Mouse (Mus musculus) forebrain, embryonic 16.5 days (tissue): ENCODE data around the gene N4bp1. TPM values are rescaled to one million over a fixed set of nuclear protein-coding genes. Genes with fewer than 3 reads are reported as not detected.

Experiments
- ATAC-seq: fragments of 200-750 bp; cut with Nextera tagmentation; 2 replicates; pipeline ENCODE4 v1.8.0; 2017; ENCODE audit warnings: mild to moderate bottlenecking, moderate library complexity
- H3K27ac ChIP-seq: fragments of 300-500 bp; sonication (generic); 2 replicates; pipeline ENCODE4 v1.5.1; 2014; ENCODE audit warnings: low read length, control low read depth
- H3K27me3 ChIP-seq: fragments of 300-500 bp; sonication (generic); replicated peaks from 2 replicates; pipeline ENCODE4 v1.6.1; 2014; ENCODE audit warnings: low read length; ENCODE audit not compliant: control insufficient read depth, insufficient read depth
- H3K36me3 ChIP-seq: fragments of 300-500 bp; sonication (generic); 2 replicates; pipeline ENCODE4 v1.6.1; 2014; ENCODE audit not compliant: control insufficient read depth, insufficient read depth
- H3K4me1 ChIP-seq: fragments of 300-500 bp; sonication (generic); replicated peaks from 2 replicates; pipeline ENCODE4 v1.6.1; 2014; ENCODE audit warnings: low read length; ENCODE audit not compliant: control insufficient read depth, insufficient read depth
- H3K4me2 ChIP-seq: fragments of 300-500 bp; sonication (generic); 2 replicates; pipeline ENCODE4 v1.6.1; 2014; ENCODE audit warnings: mild to moderate bottlenecking, low read length, control low read depth
- H3K4me3 ChIP-seq: fragments of 300-500 bp; sonication (generic); replicated peaks from 2 replicates; pipeline ENCODE4 v1.5.1; 2014; ENCODE audit warnings: mild to moderate bottlenecking, low read length, control low read depth
- H3K9ac ChIP-seq: fragments of 300-500 bp; sonication (generic); replicated peaks from 2 replicates; pipeline ENCODE4 v1.6.1; 2014; ENCODE audit warnings: low read depth, low read length, control low read depth
- H3K9me3 ChIP-seq: fragments of 300-500 bp; sonication (generic); 2 replicates; pipeline ENCODE4 v1.6.1; 2016; ENCODE audit warnings: low read length; ENCODE audit not compliant: control insufficient read depth
- WGBS: fragments of 180-500 bp; shearing (Covaris S2); extraction: QIAGEN DNeasy Blood & Tissue Kit; methylation state at CpG from one replicate; pipeline ENCODE4 v1.1.7; 2014; 5-methylcytosine and 5-hydroxymethylcytosine counted together
- polyA plus RNA-seq: library from polyadenylated mRNA; unstranded; fragments of >200 nt; fragmentation: Nextera tagmentation; extraction: Ambion mirVana; gene quantifications from 2 replicates; pipeline ENCODE4 v1.2.1, GENCODE M21; 2015

Gene N4bp1
- polyA plus RNA-seq, 1 experiment from 2014 or later: 10.3 TPM

GRCm38 (mm10) chr8:86768499-86768898 lies 116.6 kb downstream of the N4bp1 start:
- H3K36me3 ChIP-seq: no peaks in the 10 kb centered on the region
- H3K4me2 ChIP-seq: no peak overlapping the region
- H3K9ac ChIP-seq: no peak overlapping the region
- no peaks in the 10 kb centered on the region for H3K4me1 ChIP-seq
- H3K9me3 ChIP-seq: no peaks in the 10 kb centered on the region
- H3K27me3 ChIP-seq: no peaks in the 10 kb centered on the region
- 65% methylated on average over 5 of the region's 5 CpGs for WGBS
- H3K4me3 ChIP-seq: no peak overlapping the region
- no peak overlapping the region for H3K27ac ChIP-seq
- ATAC-seq: no peak

GRCm38 (mm10) chr8:86766548-86767211 lies 118.4 kb downstream of the N4bp1 start:
- no peak overlapping the region for H3K4me2 ChIP-seq
- no peaks in the 10 kb centered on the region for H3K9me3 ChIP-seq
- no peak overlapping the region for H3K9ac ChIP-seq
- H3K27me3 ChIP-seq: no peaks in the 10 kb centered on the region
- H3K4me3 ChIP-seq: no peak overlapping the region
- no peak overlapping the region for H3K27ac ChIP-seq
- 82% methylated on average over 9 of the region's 9 CpGs for WGBS
- no peak for ATAC-seq
- H3K36me3 ChIP-seq: no peaks in the 10 kb centered on the region
- H3K4me1 ChIP-seq: no peaks in the 10 kb centered on the region

- no peak overlapping the region for H3K4me2 ChIP-seq
- H3K27me3 ChIP-seq: no peaks in the 10 kb centered on the region
- H3K4me1 ChIP-seq: no peaks in the 10 kb centered on the region
- H3K27ac ChIP-seq: no peak overlapping the region
- H3K9me3 ChIP-seq: no peaks in the 10 kb centered on the region
- H3K36me3 ChIP-seq: no peaks in the 10 kb centered on the region
- H3K9ac ChIP-seq: no peak overlapping the region
- no peak overlapping the region for H3K4me3 ChIP-seq
- ATAC-seq: no peak
- 93% methylated on average over 8 of the region's 8 CpGs for WGBS
Measured at GRCm38 (mm10) chr8:86765669-86766068, 119.4 kb downstream of the N4bp1 start.

DNA sequence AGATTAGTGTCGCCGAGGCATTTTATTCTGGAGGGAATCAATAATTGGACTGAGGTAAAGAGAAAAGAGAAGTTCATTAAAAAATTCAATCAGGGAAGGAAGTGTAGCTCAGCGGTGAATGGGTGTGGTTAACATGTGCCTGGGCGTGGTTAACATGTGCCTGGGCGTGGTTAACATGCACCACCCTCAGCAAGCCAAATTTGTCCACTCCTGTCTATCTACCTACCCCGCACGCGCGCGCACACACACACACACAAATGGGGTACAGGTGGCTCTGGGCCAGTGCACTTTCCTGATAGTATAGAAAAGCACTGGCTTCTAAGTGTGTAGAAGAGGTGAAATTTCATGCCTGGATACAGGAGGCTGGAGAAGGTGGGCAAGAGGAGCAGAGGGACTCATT lies 119.9 kb downstream of the N4bp1 start:
- no peak for ATAC-seq
- no peaks in the 10 kb centered on the region for H3K27me3 ChIP-seq
- no peaks in the 10 kb centered on the region for H3K36me3 ChIP-seq
- H3K27ac ChIP-seq: no peak overlapping the region
- no peak overlapping the region for H3K4me3 ChIP-seq
- no peaks in the 10 kb centered on the region for H3K9me3 ChIP-seq
- H3K4me1 ChIP-seq: no peaks in the 10 kb centered on the region
- H3K9ac ChIP-seq: no peak overlapping the region
- H3K4me2 ChIP-seq: no peak overlapping the region
- 91% methylated on average over 10 of the region's 10 CpGs for WGBS

GRCm38 (mm10) chr8:86762806-86763205 lies 122.3 kb downstream of the N4bp1 start:
- Histone ChIP-seq H3K9me3 (no peaks in the 10 kb centered on the region), H3K36me3 (no peaks in the 10 kb centered on the region), H3K4me2 (no peak overlapping the region), H3K27ac (no peak overlapping the region), H3K27me3 (no peaks in the 10 kb centered on the region), H3K4me1 (no peaks in the 10 kb centered on the region), H3K9ac (no peak overlapping the region), H3K4me3 (no peak overlapping the region)
- ATAC-seq: no peak
- 58% methylated on average over 5 of the region's 5 CpGs for WGBS

DNA sequence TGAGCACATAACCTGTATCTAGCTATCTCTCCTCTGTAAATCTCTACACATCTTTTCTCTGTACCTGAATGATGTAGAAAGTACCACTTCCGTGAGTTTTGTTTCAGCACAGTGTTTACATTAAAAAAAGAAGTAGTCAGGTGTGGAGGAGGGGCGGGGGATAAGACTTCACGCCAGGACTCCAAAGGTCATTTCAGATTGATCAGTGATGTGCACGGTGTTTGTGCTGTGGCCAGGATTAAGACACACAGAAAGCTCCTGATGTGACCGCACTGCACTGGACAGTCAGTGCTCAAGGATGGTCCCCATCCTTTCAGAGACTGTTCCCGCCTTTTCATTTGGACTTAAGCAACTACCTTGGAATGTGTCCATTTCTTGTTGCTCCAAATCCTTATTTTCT lies 124.3 kb downstream of the N4bp1 start:
- Histone ChIP-seq H3K36me3 (no peaks in the 10 kb centered on the region), H3K9ac (no peak overlapping the region), H3K4me3 (no peak overlapping the region), H3K9me3 (no peaks in the 10 kb centered on the region), H3K4me2 (no peak overlapping the region), H3K4me1 (peaks cover 6% of the 10 kb centered on the region; the same call in 1 of the 2 replicates), H3K27ac (no peak overlapping the region), H3K27me3 (no peaks in the 10 kb centered on the region)
- WGBS: 52% methylated on average over 6 of the region's 6 CpGs
- no peak for ATAC-seq

DNA sequence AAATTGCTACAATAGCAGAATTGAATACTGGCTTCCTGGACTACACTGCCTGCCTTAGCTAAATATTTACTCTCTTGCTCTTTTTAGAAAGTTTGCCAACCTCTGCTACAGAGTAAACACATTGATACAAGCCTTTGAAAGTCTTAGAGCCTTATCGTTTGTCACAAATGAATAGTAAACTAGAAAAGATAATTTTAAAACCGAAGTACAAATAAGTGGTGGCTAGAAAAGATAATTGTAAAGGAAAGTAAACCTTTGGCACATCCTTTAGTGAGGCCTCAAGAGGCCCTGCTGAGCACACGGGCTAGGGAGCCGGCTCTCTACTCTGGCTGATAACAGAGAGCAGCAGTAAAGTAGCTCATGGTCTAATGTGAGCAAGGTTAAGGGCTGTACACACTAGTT lies 126.0 kb downstream of the N4bp1 start:
- Histone ChIP-seq H3K4me1 (peaks cover 6% of the 10 kb centered on the region; the same call in 1 of the 2 replicates), H3K4me2 (no peak overlapping the region), H3K27ac (no peak overlapping the region), H3K9me3 (no peaks in the 10 kb centered on the region), H3K4me3 (no peak overlapping the region), H3K27me3 (no peaks in the 10 kb centered on the region), H3K9ac (no peak overlapping the region), H3K36me3 (no peaks in the 10 kb centered on the region)
- 61% methylated on average over 4 of the region's 4 CpGs for WGBS
- ATAC-seq: no peak

GRCm38 (mm10) chr8:86758651-86759050 lies 126.4 kb downstream of the N4bp1 start:
- H3K27ac ChIP-seq: no peak overlapping the region
- peaks cover 6% of the 10 kb centered on the region; the same call in 1 of the 2 replicates for H3K4me1 ChIP-seq
- WGBS: 80% methylated on average over 3 of the region's 3 CpGs
- H3K4me2 ChIP-seq: no peak overlapping the region
- no peak for ATAC-seq
- H3K4me3 ChIP-seq: no peak overlapping the region
- no peak overlapping the region for H3K9ac ChIP-seq
- H3K36me3 ChIP-seq: no peaks in the 10 kb centered on the region
- no peaks in the 10 kb centered on the region for H3K9me3 ChIP-seq
- no peaks in the 10 kb centered on the region for H3K27me3 ChIP-seq
